Mouse (Mus musculus) midbrain, postnatal 0 days (tissue): ENCODE data around the gene Ascl2. TPM values are rescaled to one million over a fixed set of nuclear protein-coding genes. Genes with fewer than 3 reads are reported as not detected.
A peak's percentile ranks its signal among the peaks of the same experiment; 100 is the strongest.

Experiments used
- ATAC-seq: fragments of 200-750 bp; cut with Nextera tagmentation; 2 replicates; pipeline ENCODE4 v1.8.0; 2017; ENCODE audit warnings: moderate number of reproducible peaks, mild to moderate bottlenecking, moderate TSS enrichment, moderate library complexity; ENCODE audit not compliant: low FRiP score
- DNase-seq: peaks from one replicate; pipeline ENCODE4 v3.0.0-alpha.2; 2015; ENCODE audit warnings: low spot score
- H3K27ac ChIP-seq: fragments of 300-500 bp; sonication (generic); 2 replicates; pipeline ENCODE4 v1.5.1; 2014; ENCODE audit warnings: low read depth, mild to moderate bottlenecking, low read length, mixed read lengths
- H3K27me3 ChIP-seq: fragments of 300-500 bp; sonication (generic); 2 replicates; pipeline ENCODE4 v1.6.1; 2014; ENCODE audit warnings: low read length, control low read depth, mixed read lengths; ENCODE audit not compliant: insufficient read depth
- H3K36me3 ChIP-seq: fragments of 300-500 bp; sonication (generic); 2 replicates; pipeline ENCODE4 v1.6.1; 2014; ENCODE audit warnings: low read length, control low read depth, mixed read lengths; ENCODE audit not compliant: insufficient read depth
- H3K4me1 ChIP-seq: fragments of 300-500 bp; sonication (generic); 2 replicates; pipeline ENCODE4 v1.6.1; 2014; ENCODE audit warnings: mild to moderate bottlenecking, control low read depth, antibody characterized with exemption, low read length, mixed read lengths; ENCODE audit not compliant: insufficient read depth
- H3K4me2 ChIP-seq: fragments of 300-500 bp; sonication (generic); 2 replicates; pipeline ENCODE4 v1.6.1; 2014; ENCODE audit warnings: low read depth, mild to moderate bottlenecking, low read length, mixed read lengths; ENCODE audit not compliant: poor library complexity, severe bottlenecking
- H3K4me3 ChIP-seq: fragments of 300-500 bp; sonication (generic); 2 replicates; pipeline ENCODE4 v1.5.1; 2014; ENCODE audit warnings: low read depth, mild to moderate bottlenecking, low read length, moderate library complexity
- H3K9ac ChIP-seq: fragments of 300-500 bp; sonication (generic); replicated peaks from 2 replicates; pipeline ENCODE4 v1.6.1; 2014; ENCODE audit warnings: mild to moderate bottlenecking, low read length, moderate library complexity, mixed read lengths; ENCODE audit not compliant: poor library complexity, severe bottlenecking
- H3K9me3 ChIP-seq: fragments of 300-500 bp; sonication (generic); 2 replicates; pipeline ENCODE4 v1.6.1; 2016; ENCODE audit warnings: low read length, control low read depth
- CTCF ChIP-seq: IDR thresholded peaks from 2 replicates; pipeline ENCODE4 v1.5.1; 2016; ENCODE audit warnings: antibody characterized with exemption, mild to moderate bottlenecking
- WGBS: fragments of 180-500 bp; shearing (Covaris S2); extraction: QIAGEN DNeasy Blood & Tissue Kit; methylation state at CpG from one replicate; pipeline ENCODE4 v1.1.7; 2014; 5-methylcytosine and 5-hydroxymethylcytosine counted together
- polyA plus RNA-seq: library from polyadenylated mRNA; unstranded; fragments of >200 nt; fragmentation: Nextera tagmentation; extraction: Ambion mirVana; gene quantifications from 2 replicates; pipeline ENCODE4 v1.2.1, GENCODE M21; 2015
- total RNA-seq: library from RNA; depleted of rRNA; stranded (reverse); fragments of >200 nt; gene quantifications from 2 replicates; pipeline ENCODE4 v1.2.3, GENCODE M21; 2014

Gene Ascl2
- total and polyA plus RNA-seq, 2 experiments from 2014 or later = 0.43 TPM; not detected in 1

GRCm38 (mm10) chr7:142987718-142988117, 18.7 kb upstream of the Ascl2 start:
- DNase-seq (no peak), ATAC-seq (no peak)
- 89% methylated on average over 3 of the region's 3 CpGs for WGBS
- Histone ChIP-seq H3K9ac (no peak overlapping the region), H3K27ac (no peak overlapping the region), H3K36me3 (no peaks in the 10 kb centered on the region), H3K4me3 (no peak overlapping the region), H3K27me3 (no peaks in the 10 kb centered on the region), H3K9me3 (no peaks in the 10 kb centered on the region), H3K4me1 (no peaks in the 10 kb centered on the region), H3K4me2 (no peak overlapping the region)
- no peak for TF ChIP-seq CTCF

GRCm38 (mm10) chr7:142985146-142985545, 16.1 kb upstream of the Ascl2 start:
- no peaks in the 10 kb centered on the region for H3K27me3 ChIP-seq
- H3K4me1 ChIP-seq = no peaks in the 10 kb centered on the region
- 99% methylated on average over 4 of the region's 4 CpGs for WGBS
- TF ChIP-seq CTCF = no peak
- H3K36me3 ChIP-seq = no peaks in the 10 kb centered on the region
- no peak for DNase-seq
- ATAC-seq = no peak
- H3K4me2 ChIP-seq = no peak overlapping the region
- H3K9me3 ChIP-seq = no peaks in the 10 kb centered on the region
- H3K9ac ChIP-seq = no peak overlapping the region
- H3K4me3 ChIP-seq = no peak overlapping the region
- no peak overlapping the region for H3K27ac ChIP-seq

- no peaks in the 10 kb centered on the region for H3K4me1 ChIP-seq
- 82% methylated on average over 4 of the region's 4 CpGs for WGBS
- H3K4me3 ChIP-seq = no peak overlapping the region
- no peak overlapping the region for H3K4me2 ChIP-seq
- no peaks in the 10 kb centered on the region for H3K36me3 ChIP-seq
- no peak overlapping the region for H3K9ac ChIP-seq
- no peaks in the 10 kb centered on the region for H3K27me3 ChIP-seq
- no peak for TF ChIP-seq CTCF
- DNase-seq (no peak), ATAC-seq (no peak)
- H3K9me3 ChIP-seq = no peaks in the 10 kb centered on the region
- no peak overlapping the region for H3K27ac ChIP-seq
Observed at GRCm38 (mm10) chr7:142981908-142982307, 12.8 kb upstream of the Ascl2 start.

- peak; percentile 63 for TF ChIP-seq CTCF
- Histone ChIP-seq H3K4me1 (no peaks in the 10 kb centered on the region), H3K27ac (no peak overlapping the region), H3K9ac (no peak overlapping the region), H3K36me3 (no peaks in the 10 kb centered on the region), H3K27me3 (peaks cover 47% of the 10 kb centered on the region), H3K9me3 (no peaks in the 10 kb centered on the region), H3K4me2 (peak overlapping the region; percentile 69), H3K4me3 (peak overlapping the region; percentile 33)
- ATAC-seq = peak; percentile 72; the same call in 1 of the 2 replicates
- WGBS = under 1% methylated on average over 82 of the region's 90 CpGs
- peak; percentile 80 for DNase-seq
Observed at GRCm38 (mm10) chr7:142967884-142968808, 918 bp downstream of the Ascl2 start.

GRCm38 (mm10) chr7:142967414-142967883, 1.6 kb downstream of the Ascl2 start:
- DNase-seq = no peak
- Histone ChIP-seq H3K27ac (no peak overlapping the region), H3K27me3 (peaks cover 47% of the 10 kb centered on the region), H3K9me3 (no peaks in the 10 kb centered on the region), H3K4me3 (peak overlapping the region; percentile 33), H3K4me2 (peak overlapping the region; percentile 69), H3K36me3 (no peaks in the 10 kb centered on the region), H3K9ac (no peak overlapping the region), H3K4me1 (no peaks in the 10 kb centered on the region)
- no peak for ATAC-seq
- under 1% methylated on average over 33 of the region's 36 CpGs for WGBS
- TF ChIP-seq CTCF = no peak

GRCm38 (mm10) chr7:142959752-142960151, 9.3 kb downstream of the Ascl2 start:
- H3K27me3 ChIP-seq = no peaks in the 10 kb centered on the region
- no peak for DNase-seq
- no peak overlapping the region for H3K9ac ChIP-seq
- H3K36me3 ChIP-seq = no peaks in the 10 kb centered on the region
- no peaks in the 10 kb centered on the region for H3K9me3 ChIP-seq
- no peak for ATAC-seq
- WGBS = 64% methylated on average over 4 of the region's 4 CpGs
- H3K4me2 ChIP-seq = no peak overlapping the region
- H3K27ac ChIP-seq = no peak overlapping the region
- H3K4me1 ChIP-seq = no peaks in the 10 kb centered on the region
- no peak overlapping the region for H3K4me3 ChIP-seq
- TF ChIP-seq CTCF = no peak
